Mouse (Mus musculus): ENCODE data around the gene Hist2h3c2. TPM values are rescaled to one million over a fixed set of nuclear protein-coding genes. Genes with fewer than 3 reads are reported as not detected.
"Not testable (repeated sequence)": the region's sequence is repeated elsewhere in the genome, so short reads cannot be mapped to it uniquely, and the experiment has no call there.

The Hist2h3c2 gene
- polyA plus RNA-seq, 1 experiment from 2014 or later = 4.7 TPM

DNA sequence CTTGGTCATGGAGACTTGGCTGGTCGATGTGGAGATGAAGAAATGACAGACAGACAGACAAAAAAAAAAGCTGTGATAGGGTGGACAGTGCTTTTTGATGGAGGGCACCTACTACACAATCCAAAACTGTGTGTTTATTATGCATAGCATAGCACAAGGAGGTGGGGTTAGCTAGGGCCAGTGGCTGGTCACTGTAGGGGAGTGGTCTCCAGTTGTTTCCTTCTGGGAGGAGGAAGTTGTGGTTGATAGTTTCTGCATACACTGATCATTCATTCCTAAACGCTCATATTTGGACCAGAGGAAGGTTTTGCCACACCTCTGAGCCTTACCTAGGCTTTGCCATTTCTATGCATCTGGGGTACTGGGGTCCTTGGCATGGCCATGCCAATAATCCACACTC is 8.5 kb downstream of the Hist2h3c2 start:
- ATAC-seq (ENCODE audit: insufficient number of reproducible peaks, low FRiP score, low TSS enrichment, low read depth) = no peak
- Histone ChIP-seq H3K27ac (replicated peaks) (no peak overlapping the region), H3K36me3 (no peaks in the 10 kb centered on the region), H3K4me3 (replicated peaks) (no peak overlapping the region), H3K4me1 (0 out of 2 replicates have a peak, but pooled peaks cover 4% of the 10 kb centered on the region), H3K4me2 (replicated peaks) (no peak overlapping the region), H3K9ac (no peak overlapping the region), H3K9me3 (replicated peaks) (no peaks in the 10 kb centered on the region), H3K27me3 (no peaks in the 10 kb centered on the region)
- 71% methylated on average over 2 of the region's 2 CpGs for WGBS

DNA sequence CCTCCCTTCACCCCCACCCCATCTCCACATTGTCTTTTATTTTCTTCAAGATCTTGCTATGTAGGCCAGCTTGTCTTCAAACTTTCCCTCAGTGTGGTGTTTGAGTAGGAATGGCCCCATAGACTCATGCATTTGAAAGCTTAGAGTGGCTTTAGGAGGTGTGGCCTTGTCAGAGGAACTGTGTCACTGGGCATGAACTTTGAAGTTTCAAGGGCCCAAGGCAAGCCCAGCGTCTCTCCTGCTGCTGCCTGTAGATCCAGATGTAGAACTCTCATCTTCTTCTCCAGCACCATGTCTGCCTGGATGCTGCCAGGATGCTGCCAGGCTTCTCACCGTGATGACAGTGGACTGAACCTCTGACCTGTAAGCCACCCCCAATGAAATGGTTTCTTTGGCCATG is 10.1 kb downstream of the Hist2h3c2 start:
- Histone ChIP-seq H3K4me2 (replicated peaks) (no peak overlapping the region), H3K4me1 (0 out of 2 replicates have a peak, but pooled peaks cover 4% of the 10 kb centered on the region), H3K9ac (no peak overlapping the region), H3K27ac (replicated peaks) (no peak overlapping the region), H3K36me3 (no peaks in the 10 kb centered on the region), H3K4me3 (replicated peaks) (no peak overlapping the region), H3K9me3 (replicated peaks) (no peaks in the 10 kb centered on the region), H3K27me3 (no peaks in the 10 kb centered on the region)
- 64% methylated on average over 2 of the region's 2 CpGs for whole genome bisulfite sequencing
- no peak for ATAC-seq (ENCODE audit: insufficient number of reproducible peaks, low FRiP score, low TSS enrichment, low read depth)

DNA sequence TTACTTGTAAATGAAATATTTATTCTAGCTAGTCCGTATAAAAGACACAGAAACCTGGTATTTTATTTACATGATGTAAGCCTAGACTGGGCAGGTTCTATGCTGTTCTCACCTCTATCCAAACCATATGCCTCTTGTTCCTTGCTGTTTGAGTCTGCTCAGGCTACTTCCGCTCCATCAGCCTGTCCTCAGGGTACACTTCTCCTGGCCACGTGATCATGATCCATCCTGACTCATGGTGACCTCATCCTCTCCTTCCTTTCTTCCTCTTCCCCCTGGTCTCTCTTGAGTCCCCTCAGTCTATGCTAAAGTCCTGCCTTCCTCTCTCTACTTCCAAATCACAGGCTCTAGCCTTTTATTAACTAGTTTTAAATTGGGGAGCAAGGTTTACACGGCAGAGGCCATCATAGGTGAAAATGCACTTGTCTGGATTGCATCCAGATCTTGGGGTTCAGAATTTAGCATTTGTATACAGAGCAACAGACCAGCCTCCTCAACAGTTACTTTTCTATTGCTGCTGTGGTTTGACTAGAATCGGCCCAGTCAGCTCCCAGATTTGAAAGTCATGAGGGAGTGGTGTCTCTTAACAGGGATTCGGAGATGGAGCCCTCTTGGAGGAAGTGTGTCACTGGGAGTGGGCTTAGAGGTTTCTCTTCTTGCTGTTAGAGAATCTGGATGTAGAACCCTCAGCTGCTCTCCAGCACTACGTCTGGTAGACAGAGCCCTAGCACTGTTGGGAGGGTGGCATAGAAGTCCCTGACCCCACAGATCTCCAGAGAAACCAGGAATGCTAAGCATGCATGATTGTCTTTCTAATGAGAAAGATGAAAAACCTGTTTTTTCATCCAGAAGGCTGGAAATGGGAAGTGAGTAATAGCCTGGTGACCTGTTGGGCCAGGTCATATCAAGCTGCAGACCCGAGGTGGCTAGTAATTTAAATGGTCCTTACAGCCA is 12.0 kb downstream of the Hist2h3c2 start:
- no peak overlapping the region for H3K4me3 ChIP-seq (replicated peaks)
- no peak overlapping the region for H3K4me2 ChIP-seq (replicated peaks)
- 52% methylated on average over 8 of the region's 8 CpGs for WGBS
- peaks cover 17% of the 10 kb centered on the region for H3K4me1 ChIP-seq
- H3K9me3 ChIP-seq (replicated peaks) = no peaks in the 10 kb centered on the region
- H3K27ac ChIP-seq (replicated peaks) = no peak overlapping the region
- no peaks in the 10 kb centered on the region for H3K36me3 ChIP-seq
- ATAC-seq (ENCODE audit: insufficient number of reproducible peaks, low FRiP score, low TSS enrichment, low read depth) = no peak
- no peaks in the 10 kb centered on the region for H3K27me3 ChIP-seq
- H3K9ac ChIP-seq = no peak overlapping the region

DNA sequence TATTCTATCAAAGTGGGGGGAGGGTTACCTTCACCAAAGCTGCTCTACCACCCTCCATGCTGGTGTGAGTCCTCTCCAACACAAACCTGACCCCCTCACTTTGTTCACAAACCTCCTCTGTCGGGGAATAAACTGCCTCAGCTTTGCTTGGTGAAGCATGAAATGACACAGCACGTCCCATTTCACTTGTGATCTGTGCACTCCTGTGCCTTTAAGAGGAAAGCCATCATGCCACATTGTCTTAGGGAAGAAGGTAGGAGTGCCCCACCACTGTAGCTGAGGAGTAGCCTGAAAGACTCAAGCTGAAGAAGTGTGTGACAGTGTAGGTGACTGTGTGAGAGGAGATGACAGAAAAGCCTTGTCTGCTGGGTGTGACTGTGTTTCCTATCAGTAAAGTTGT is 13.5 kb downstream of the Hist2h3c2 start:
- H3K36me3 ChIP-seq = no peaks in the 10 kb centered on the region
- H3K27me3 ChIP-seq = no peaks in the 10 kb centered on the region
- no peak overlapping the region for H3K27ac ChIP-seq (replicated peaks)
- H3K4me3 ChIP-seq (replicated peaks) = no peak overlapping the region
- WGBS = 42% methylated on average over 2 of the region's 2 CpGs
- ATAC-seq (ENCODE audit: insufficient number of reproducible peaks, low FRiP score, low TSS enrichment, low read depth) = no peak
- H3K9me3 ChIP-seq (replicated peaks) = no peaks in the 10 kb centered on the region
- no peak overlapping the region for H3K4me2 ChIP-seq (replicated peaks)
- H3K9ac ChIP-seq = no peak overlapping the region
- peaks cover 27% of the 10 kb centered on the region for H3K4me1 ChIP-seq

DNA sequence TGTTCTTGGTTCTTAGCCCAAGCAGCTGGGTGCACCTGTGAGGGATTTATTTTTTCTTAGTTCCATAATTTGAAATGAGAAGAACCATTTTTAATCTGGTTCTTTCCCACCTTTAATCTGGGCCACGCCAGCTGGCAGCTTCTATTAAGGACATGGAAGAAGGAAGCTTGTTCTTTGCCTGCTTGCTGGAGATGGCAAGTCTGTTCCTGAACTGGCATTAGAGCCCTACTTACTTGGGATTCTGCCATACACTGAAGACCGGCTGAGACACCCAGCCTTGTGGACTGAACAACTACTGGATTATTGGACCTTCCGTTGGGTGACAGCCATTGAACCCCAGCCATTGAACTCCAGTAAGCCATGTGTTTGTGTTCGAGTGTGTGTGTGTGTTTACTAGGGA is 16.2 kb downstream of the Hist2h3c2 start:
- Histone ChIP-seq H3K9me3 (replicated peaks) (no peaks in the 10 kb centered on the region), H3K9ac (no peak overlapping the region), H3K4me3 (replicated peaks) (no peak overlapping the region), H3K27ac (replicated peaks) (no peak overlapping the region), H3K36me3 (no peaks in the 10 kb centered on the region), H3K4me2 (replicated peaks) (peak overlapping the region; percentile 69; the same call in 1 of the 2 replicates), H3K4me1 (peaks cover 35% of the 10 kb centered on the region), H3K27me3 (no peaks in the 10 kb centered on the region)
- ATAC-seq (ENCODE audit: insufficient number of reproducible peaks, low FRiP score, low TSS enrichment, low read depth) = no peak
- WGBS = 87% methylated on average over 4 of the region's 4 CpGs

DNA sequence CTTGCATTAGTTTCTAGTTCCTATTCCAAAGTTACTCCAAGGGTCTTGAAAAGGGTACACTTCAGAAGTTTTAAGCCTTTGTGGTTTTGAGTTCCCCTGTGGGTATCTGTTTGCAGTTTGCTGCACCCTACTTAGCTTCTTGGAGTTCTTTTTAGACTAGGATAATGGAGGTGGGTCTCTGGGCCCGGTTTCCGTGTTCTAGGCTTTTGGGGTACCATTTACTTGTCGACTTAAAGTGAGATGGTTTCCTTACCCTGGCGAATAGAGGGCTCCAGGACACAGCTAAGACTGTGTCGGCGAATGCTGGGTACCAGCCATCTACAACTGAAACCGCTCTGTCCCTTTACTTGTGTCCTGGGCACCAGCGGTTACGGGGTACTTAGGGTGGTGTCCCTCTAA is 17.3 kb downstream of the Hist2h3c2 start:
- peaks cover 31% of the 10 kb centered on the region for H3K4me1 ChIP-seq
- 20% methylated on average over 9 of the region's 9 CpGs for WGBS
- H3K27me3 ChIP-seq = no peaks in the 10 kb centered on the region
- H3K36me3 ChIP-seq = no peaks in the 10 kb centered on the region
- peak overlapping the region; percentile 69 for H3K4me2 ChIP-seq (replicated peaks)
- H3K4me3 ChIP-seq (replicated peaks) = peak overlapping the region; percentile 65
- peak overlapping the region; percentile 52 for H3K9ac ChIP-seq
- H3K27ac ChIP-seq (replicated peaks) = peak overlapping the region; percentile 100
- ATAC-seq (ENCODE audit: insufficient number of reproducible peaks, low FRiP score, low TSS enrichment, low read depth) = no peak
- H3K9me3 ChIP-seq (replicated peaks) = no peaks in the 10 kb centered on the region

DNA sequence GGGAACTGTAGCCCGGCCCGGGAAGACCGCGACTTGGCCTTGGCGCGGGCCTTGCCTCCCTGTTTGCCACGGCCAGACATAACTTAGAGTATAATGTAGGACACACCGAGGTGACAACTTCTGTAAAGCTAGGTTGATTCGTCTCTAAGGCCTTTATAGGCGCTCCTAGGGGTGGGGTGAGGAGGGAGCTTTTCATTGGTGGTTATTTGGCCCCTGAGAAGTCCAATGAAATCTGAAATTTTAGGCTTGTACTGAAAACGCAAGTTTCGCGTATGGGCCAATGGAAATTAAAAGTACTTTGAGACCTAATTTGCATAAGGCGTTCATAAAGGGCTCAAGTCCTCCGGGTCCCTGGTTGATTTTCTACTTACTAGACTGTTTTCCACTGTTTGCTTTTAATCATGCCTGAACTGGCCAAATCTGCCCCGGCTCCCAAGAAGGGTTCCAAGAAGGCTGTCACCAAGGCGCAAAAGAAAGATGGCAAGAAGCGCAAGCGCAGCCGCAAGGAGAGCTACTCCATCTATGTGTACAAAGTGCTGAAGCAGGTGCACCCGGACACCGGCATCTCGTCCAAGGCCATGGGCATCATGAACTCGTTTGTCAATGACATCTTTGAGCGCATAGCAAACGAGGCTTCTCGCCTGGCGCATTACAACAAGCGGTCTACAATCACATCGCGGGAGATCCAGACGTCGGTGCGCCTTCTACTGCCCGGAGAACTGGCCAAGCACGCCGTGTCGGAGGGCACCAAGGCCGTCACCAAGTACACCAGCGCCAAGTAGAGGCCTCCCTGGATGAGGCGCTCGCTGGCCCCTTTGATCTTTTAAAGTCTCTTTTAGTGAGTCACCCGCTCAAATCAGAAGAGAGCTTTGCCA is 17.9 kb downstream of the Hist2h3c2 start, which contains the start of the genes Hist2h2ac and Hist2h2be:
TSS of gene Hist2h2ac (minus strand) at position 116 of the 875 bp plus-strand sequence.
TSS of gene Hist2h2be (plus strand) at position 355 of the 875 bp plus-strand sequence.
- H3K9me3 ChIP-seq (replicated peaks) = no peaks in the 10 kb centered on the region
- peak within 1 kb of the TSS; percentile 65 for H3K4me3 ChIP-seq (replicated peaks)
- peak within 1 kb of the TSS; percentile 69 for H3K4me2 ChIP-seq (replicated peaks)
- WGBS = under 1% methylated on average over 43 of the region's 43 CpGs
- peak; percentile 88 for ATAC-seq (ENCODE audit: insufficient number of reproducible peaks, low FRiP score, low TSS enrichment, low read depth)
- H3K9ac ChIP-seq = peak within 1 kb of the TSS; percentile 76
- peak within 1 kb of the TSS; percentile 100 for H3K27ac ChIP-seq (replicated peaks)
- no peaks in the 10 kb centered on the region for H3K36me3 ChIP-seq
- H3K4me1 ChIP-seq = peaks cover 31% of the 10 kb centered on the region
- H3K27me3 ChIP-seq = no peaks in the 10 kb centered on the region

DNA sequence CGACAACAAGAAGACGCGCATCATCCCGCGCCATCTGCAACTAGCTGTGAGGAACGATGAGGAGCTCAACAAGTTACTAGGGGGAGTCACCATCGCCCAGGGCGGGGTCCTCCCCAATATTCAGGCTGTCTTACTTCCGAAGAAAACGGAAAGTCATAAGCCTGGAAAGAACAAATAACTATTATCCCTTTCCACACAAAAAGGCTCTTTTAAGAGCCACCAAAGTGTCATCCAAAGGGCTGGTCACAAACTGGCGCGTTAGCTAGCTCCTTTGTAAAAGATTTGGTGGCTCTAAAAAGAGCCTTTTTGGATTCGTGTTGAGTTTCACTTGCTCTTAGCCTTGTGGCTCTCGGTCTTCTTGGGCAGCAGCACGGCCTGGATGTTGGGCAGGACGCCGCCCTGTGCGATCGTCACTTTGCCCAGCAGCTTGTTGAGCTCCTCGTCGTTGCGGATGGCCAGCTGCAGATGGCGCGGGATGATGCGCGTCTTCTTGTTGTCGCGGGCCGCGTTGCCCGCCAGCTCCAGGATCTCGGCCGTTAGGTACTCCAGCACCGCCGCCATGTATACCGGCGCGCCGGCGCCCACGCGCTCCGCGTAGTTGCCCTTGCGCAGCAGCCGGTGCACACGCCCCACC is 18.7 kb downstream of the Hist2h3c2 start:
- H3K27ac ChIP-seq (replicated peaks) = peak overlapping the region; percentile 100
- WGBS = under 1% methylated on average over 41 of the region's 47 CpGs

DNA sequence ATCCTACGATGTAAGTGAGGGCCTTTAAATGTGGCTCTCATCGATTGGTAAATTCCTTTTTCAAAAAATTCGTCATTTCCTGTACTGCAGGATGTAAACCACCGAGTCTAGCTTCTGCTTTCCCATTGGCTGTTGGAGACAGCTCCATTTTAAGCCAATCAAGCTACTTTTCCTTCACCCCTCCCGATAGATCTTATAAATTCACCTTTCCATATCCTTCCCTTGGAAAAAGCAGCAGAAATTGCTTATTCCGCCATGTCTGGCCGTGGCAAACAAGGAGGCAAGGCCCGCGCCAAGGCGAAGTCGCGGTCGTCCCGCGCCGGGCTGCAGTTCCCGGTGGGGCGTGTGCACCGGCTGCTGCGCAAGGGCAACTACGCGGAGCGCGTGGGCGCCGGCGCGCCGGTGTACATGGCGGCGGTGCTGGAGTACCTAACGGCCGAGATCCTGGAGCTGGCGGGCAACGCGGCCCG is 19.2 kb downstream of the Hist2h3c2 start, which contains the start of the genes Bola1 and Hist2h2ab:
TSS of gene Bola1 (minus strand) at position 49 of the 470 bp plus-strand sequence.
TSS of gene Hist2h2ab (plus strand) at position 205 of the 470 bp plus-strand sequence.
- H3K27me3 ChIP-seq = no peaks in the 10 kb centered on the region
- no peaks in the 10 kb centered on the region for H3K36me3 ChIP-seq
- H3K9ac ChIP-seq = peak within 1 kb of the TSS; percentile 76
- H3K9me3 ChIP-seq (replicated peaks) = no peaks in the 10 kb centered on the region
- H3K4me1 ChIP-seq = peaks cover 31% of the 10 kb centered on the region
- peak within 1 kb of the TSS; percentile 100 for H3K27ac ChIP-seq (replicated peaks)
- H3K4me3 ChIP-seq (replicated peaks) = peak within 1 kb of the TSS; percentile 65
- under 1% methylated on average over 34 of the region's 37 CpGs for WGBS
- H3K4me2 ChIP-seq (replicated peaks) = peak within 1 kb of the TSS; percentile 69
- peak; percentile 87 for ATAC-seq (ENCODE audit: insufficient number of reproducible peaks, low FRiP score, low TSS enrichment, low read depth)

More for the DNA sequence above, 18.7 kb downstream of the Hist2h3c2 start:
- H3K36me3 ChIP-seq; H3K9me3 ChIP-seq (replicated peaks); H3K27me3 ChIP-seq: not testable (repeated sequence)
- Histone ChIP-seq H3K4me2 (replicated peaks) (peak overlapping the region; percentile 69), H3K4me3 (replicated peaks) (peak overlapping the region; percentile 65), H3K9ac (peak overlapping the region; percentile 76), H3K4me1 (peaks cover 31% of the 10 kb centered on the region)
- 0 out of 2 replicates have a peak, but pooled peaks have one; percentile 0 for ATAC-seq (ENCODE audit: insufficient number of reproducible peaks, low FRiP score, low TSS enrichment, low read depth)

DNA sequence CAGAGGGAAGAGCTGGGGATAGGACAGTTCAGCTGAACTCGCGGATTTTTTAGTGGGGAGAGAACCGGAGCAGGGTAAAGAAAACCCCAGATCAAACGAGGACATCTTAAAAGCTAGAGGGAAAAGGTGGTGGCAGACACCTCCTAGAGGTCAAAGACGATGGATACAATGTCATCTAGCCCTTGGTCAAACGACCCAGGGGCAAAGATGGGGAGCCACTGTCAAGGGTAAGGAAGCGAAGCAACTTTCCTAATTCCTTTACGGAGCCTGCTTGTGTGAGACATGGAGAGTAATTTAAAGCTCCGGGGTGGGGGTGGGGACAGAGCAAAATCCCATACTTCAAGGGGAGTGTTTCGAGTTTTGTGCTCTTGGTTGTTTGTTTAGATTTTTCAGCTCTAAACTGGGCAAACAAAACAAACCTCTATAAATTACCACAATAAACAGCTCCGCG is 19.7 kb downstream of the Hist2h3c2 start:
- Histone ChIP-seq H3K36me3 (no peaks in the 10 kb centered on the region), H3K27ac (replicated peaks) (peak overlapping the region; percentile 100), H3K9ac (peak overlapping the region; percentile 76), H3K4me3 (replicated peaks) (peak overlapping the region; percentile 65), H3K9me3 (replicated peaks) (no peaks in the 10 kb centered on the region), H3K4me1 (peaks cover 31% of the 10 kb centered on the region), H3K4me2 (replicated peaks) (peak overlapping the region; percentile 69), H3K27me3 (no peaks in the 10 kb centered on the region)
- WGBS = under 1% methylated on average over 12 of the region's 12 CpGs
- no peak for ATAC-seq (ENCODE audit: insufficient number of reproducible peaks, low FRiP score, low TSS enrichment, low read depth)
